Mouse (Mus musculus) kidney, adult 2 months (tissue): Measurements from ENCODE around the gene Epha3. TPM values are rescaled to one million over a fixed set of nuclear protein-coding genes. Genes with fewer than 3 reads are reported as not detected.

Source experiments
- DNase-seq: peaks from one replicate; pipeline ENCODE4 v3.0.0; 2021
- H3K27ac ChIP-seq: fragments of 200-500 bp; 2 replicates; pipeline ENCODE4 v1.5.1; 2012; ENCODE audit warnings: low read depth, low read length, control low read depth, inconsistent platforms; ENCODE audit not compliant: insufficient read depth
- H3K27me3 ChIP-seq: fragments of 200-500 bp; replicated peaks from 2 replicates; pipeline ENCODE4 v1.6.1; 2012; ENCODE audit warnings: mild to moderate bottlenecking, moderate library complexity, low read length, inconsistent platforms; ENCODE audit not compliant: control insufficient read depth, insufficient read depth
- H3K36me3 ChIP-seq: fragments of 200-500 bp; 2 replicates; pipeline ENCODE4 v1.6.1; 2012; ENCODE audit warnings: mild to moderate bottlenecking, moderate library complexity, low read length, inconsistent platforms; ENCODE audit not compliant: control insufficient read depth, insufficient read depth
- H3K4me1 ChIP-seq: fragments of 200-500 bp; 2 replicates; pipeline ENCODE4 v1.6.1; 2011; ENCODE audit warnings: low read length; ENCODE audit not compliant: control insufficient read depth, insufficient read depth
- H3K4me3 ChIP-seq: fragments of 200-500 bp; 2 replicates; pipeline ENCODE4 v1.5.1; 2011; ENCODE audit warnings: mild to moderate bottlenecking, low read depth, low read length, control low read depth; ENCODE audit not compliant: insufficient read depth
- CTCF ChIP-seq: fragments of 200-500 bp; conservative IDR thresholded peaks from 2 replicates; pipeline ENCODE4 v1.5.1; 2011; ENCODE audit warnings: low read depth, mild to moderate bottlenecking, control low read depth, low read length, moderate library complexity, mixed read lengths; ENCODE audit not compliant: insufficient read depth, insufficient read length
- POLR2A ChIP-seq: fragments of 200-500 bp; IDR thresholded peaks from one replicate; pipeline ENCODE4 v1.6.1; 2011; ENCODE audit warnings: low read depth, low read length, control low read depth
- WGBS: fragments of 180-500 bp; shearing (Covaris S2); methylation state at CpG from one replicate; pipeline ENCODE4 v1.1.7; 2018; 5-methylcytosine and 5-hydroxymethylcytosine counted together
- polyA plus RNA-seq: library from polyadenylated mRNA; depleted of rRNA; stranded (reverse); fragments of >200 nt; gene quantifications from 2 replicates; pipeline ENCODE4 v1.2.3, GENCODE M21; 2012

Epha3 gene
- polyA plus RNA-seq, 1 experiment: 0.53 TPM

GRCm38 (mm10) chr16:63717317-63717716 lies 146.7 kb downstream of the Epha3 start:
- no peaks in the 10 kb centered on the region for H3K36me3 ChIP-seq
- no peaks in the 10 kb centered on the region for H3K4me1 ChIP-seq
- 95% methylated on average over 4 of the region's 4 CpGs for WGBS
- H3K27me3 ChIP-seq: no peaks in the 10 kb centered on the region
- TF ChIP-seq POLR2A (no peak), CTCF (no peak)
- H3K27ac ChIP-seq: no peak overlapping the region
- DNase-seq: no peak
- H3K4me3 ChIP-seq: no peak overlapping the region

DNA sequence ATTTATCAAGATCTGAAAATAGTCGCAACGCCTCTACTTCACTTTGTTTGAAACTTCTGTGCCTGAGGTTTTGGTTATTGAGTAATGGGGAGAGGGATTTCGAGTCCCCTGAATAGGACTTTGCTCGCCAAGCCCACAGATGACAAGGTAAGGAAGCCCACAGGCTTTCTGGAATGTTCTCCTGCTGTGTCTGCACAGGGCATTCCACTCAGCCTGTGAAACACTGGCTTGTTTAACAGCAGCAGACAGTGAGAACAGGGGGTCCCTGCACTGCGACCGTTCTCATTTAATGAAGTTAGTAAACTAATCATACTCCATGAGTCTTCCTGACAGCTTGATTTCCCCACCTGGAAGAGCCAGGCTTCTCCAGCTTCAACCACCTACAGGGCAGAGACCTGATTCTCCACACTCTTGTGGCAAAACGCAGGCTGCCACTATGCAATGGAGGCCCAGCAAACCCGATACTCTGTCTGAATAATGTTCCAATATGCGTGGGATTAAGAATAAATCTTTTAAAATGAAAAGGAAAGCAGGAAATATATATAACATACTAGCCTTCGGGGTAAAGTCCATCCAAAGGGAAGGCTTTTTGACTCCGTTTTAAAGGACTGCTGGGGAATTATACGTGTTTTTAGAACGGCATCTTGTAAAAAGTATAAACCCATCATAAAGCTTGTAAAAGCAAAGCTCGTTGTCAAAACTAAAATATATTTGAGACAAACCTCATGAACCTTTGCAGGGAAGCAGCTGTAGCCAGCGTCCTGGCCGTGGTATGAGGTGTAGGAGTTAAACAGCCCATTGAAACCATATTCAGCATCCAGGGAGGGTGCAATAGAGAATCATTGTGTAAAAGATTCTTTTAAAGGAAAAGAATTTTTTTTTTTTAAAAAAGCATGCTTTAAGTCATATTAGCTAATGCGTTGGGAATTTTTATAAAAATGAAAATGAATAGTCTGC lies 156.8 kb downstream of the Epha3 start:
- Histone ChIP-seq H3K4me3 (no peak overlapping the region), H3K27me3 (no peaks in the 10 kb centered on the region), H3K27ac (no peak overlapping the region), H3K4me1 (no peaks in the 10 kb centered on the region), H3K36me3 (no peaks in the 10 kb centered on the region)
- no peak for TF ChIP-seq POLR2A
- no peak for TF ChIP-seq CTCF
- WGBS: 74% methylated on average over 17 of the region's 17 CpGs
- DNase-seq: no peak

- Histone ChIP-seq H3K4me3 (no peak overlapping the region), H3K27ac (no peak overlapping the region), H3K36me3 (no peaks in the 10 kb centered on the region), H3K27me3 (no peaks in the 10 kb centered on the region), H3K4me1 (no peaks in the 10 kb centered on the region)
- no peak for DNase-seq
- TF ChIP-seq POLR2A: no peak
- no peak for TF ChIP-seq CTCF
- 49% methylated on average over 3 of the region's 3 CpGs for WGBS
These were observed 174.6 kb downstream of the Epha3 start for GRCm38 (mm10) chr16:63689371-63689770.

DNA sequence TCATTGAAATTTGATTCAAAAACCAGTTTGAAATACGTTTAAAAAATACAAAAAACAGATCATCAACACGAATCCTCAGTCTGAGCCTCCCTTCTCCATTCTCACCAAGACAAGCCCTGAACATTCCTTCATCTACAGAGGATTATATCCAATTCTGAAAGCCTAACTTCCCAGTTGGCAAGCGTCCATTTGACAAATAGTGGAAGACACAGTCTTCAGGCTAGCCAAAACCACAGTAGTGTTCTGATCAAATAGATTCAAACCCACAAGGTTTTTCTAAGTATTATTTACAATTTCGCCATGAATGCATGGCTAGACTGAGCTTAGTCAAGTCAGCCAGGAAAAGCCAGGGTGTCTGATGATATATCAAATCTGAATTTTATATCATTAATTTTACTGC lies 179.8 kb downstream of the Epha3 start:
- H3K4me3 ChIP-seq: no peak overlapping the region
- H3K27ac ChIP-seq: no peak overlapping the region
- H3K36me3 ChIP-seq: no peaks in the 10 kb centered on the region
- H3K4me1 ChIP-seq: no peaks in the 10 kb centered on the region
- H3K27me3 ChIP-seq: no peaks in the 10 kb centered on the region
- DNase-seq: no peak
- WGBS: 71% methylated on average over 4 of the region's 4 CpGs
- TF ChIP-seq CTCF: no peak
- TF ChIP-seq POLR2A: no peak

- Histone ChIP-seq H3K27me3 (no peaks in the 10 kb centered on the region), H3K4me1 (no peaks in the 10 kb centered on the region), H3K27ac (no peak overlapping the region), H3K4me3 (no peak overlapping the region), H3K36me3 (no peaks in the 10 kb centered on the region)
- no peak for DNase-seq
- TF ChIP-seq CTCF (no peak), POLR2A (no peak)
- WGBS: 49% methylated on average over 1 of the region's 1 CpGs
These were observed 189.5 kb downstream of the Epha3 start for GRCm38 (mm10) chr16:63674426-63674825.

DNA sequence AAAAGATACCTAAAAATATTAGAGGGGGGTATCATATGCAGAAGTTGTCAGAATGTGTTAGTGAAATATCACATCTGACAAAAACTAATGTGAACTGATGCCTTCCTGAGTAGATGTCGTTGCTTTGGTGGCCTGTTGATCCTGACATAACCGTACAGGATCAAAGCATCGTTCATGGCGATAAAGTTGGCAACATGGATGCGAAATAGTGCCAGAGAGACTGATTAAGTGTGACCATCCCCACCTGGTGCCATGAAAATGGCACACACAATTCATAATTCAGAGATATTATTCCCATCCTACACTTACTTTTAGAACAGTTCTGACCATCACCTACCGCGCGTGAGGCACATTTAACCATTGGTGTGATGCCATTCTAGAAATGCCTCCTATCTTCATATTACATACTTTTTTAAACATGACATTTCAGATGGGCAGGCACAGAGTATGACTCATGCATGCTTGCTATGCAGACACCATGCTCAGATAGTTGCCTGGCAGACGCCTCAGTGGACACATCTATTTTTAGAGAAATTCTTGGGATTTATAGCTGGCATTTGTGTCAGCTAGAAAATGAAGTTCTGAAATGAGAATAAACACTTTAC lies 190.6 kb downstream of the Epha3 start:
- 89% methylated on average over 9 of the region's 9 CpGs for WGBS
- TF ChIP-seq POLR2A (no peak), CTCF (no peak)
- Histone ChIP-seq H3K27me3 (no peaks in the 10 kb centered on the region), H3K4me3 (no peak overlapping the region), H3K27ac (no peak overlapping the region), H3K4me1 (no peaks in the 10 kb centered on the region), H3K36me3 (no peaks in the 10 kb centered on the region)
- no peak for DNase-seq

DNA sequence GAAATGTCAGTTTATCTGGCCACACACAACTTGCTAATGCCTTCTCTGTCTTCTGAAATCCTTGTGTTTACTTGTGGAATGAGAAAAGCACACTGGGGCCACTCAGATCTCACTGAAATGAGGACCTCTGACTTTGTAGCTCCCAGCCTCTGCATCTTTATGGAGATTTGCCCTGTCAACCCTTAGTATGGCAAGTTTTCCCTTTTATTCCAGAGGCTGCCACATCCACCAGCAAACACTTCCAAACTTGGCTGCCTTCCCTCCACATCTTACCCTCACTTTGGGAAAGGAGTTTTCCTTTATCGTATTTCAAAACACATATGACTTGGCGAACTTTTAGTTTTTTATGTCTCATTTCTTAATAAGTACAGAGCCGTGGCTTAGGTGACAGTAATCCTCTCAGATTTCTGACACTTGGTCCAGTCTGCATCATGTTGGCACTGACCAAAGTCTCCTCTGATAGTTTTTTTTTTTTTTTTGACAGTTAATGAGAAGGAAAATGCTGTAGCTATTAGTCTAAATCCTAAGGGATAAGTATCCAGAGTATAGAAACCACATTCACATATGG lies 198.0 kb downstream of the Epha3 start:
- no peaks in the 10 kb centered on the region for H3K36me3 ChIP-seq
- WGBS: 61% methylated on average over 3 of the region's 3 CpGs
- no peaks in the 10 kb centered on the region for H3K27me3 ChIP-seq
- no peaks in the 10 kb centered on the region for H3K4me1 ChIP-seq
- no peak overlapping the region for H3K4me3 ChIP-seq
- H3K27ac ChIP-seq: no peak overlapping the region
- no peak for TF ChIP-seq CTCF
- no peak for TF ChIP-seq POLR2A
- DNase-seq: no peak
